Mouse (Mus musculus): Measurements from ENCODE around the gene Cd59a.

Gene Cd59a

GRCm38 (mm10) chr2:104144004-104144403 lies 48.4 kb downstream of the Cd59a start:
- no peak for DNase-seq

- peak; percentile 27 for DNase-seq
Observed at GRCm38 (mm10) chr2:104145983-104146382, 50.4 kb downstream of the Cd59a start.

GRCm38 (mm10) chr2:104147910-104148561 lies 52.4 kb downstream of the Cd59a start:
- no peak for DNase-seq

- no peak for DNase-seq
Observed at GRCm38 (mm10) chr2:104150608-104151397, 55.2 kb downstream of the Cd59a start.

- DNase-seq: no peak
Observed at GRCm38 (mm10) chr2:104153345-104153744, 57.7 kb downstream of the Cd59a start.

- no peak for DNase-seq
Observed at GRCm38 (mm10) chr2:104153876-104154275, 58.3 kb downstream of the Cd59a start.

GRCm38 (mm10) chr2:104157831-104158230 lies 62.2 kb downstream of the Cd59a start:
- no peak for DNase-seq

- no peak for DNase-seq
Observed at GRCm38 (mm10) chr2:104163418-104163817, 67.8 kb downstream of the Cd59a start.

- DNase-seq: no peak
Observed at GRCm38 (mm10) chr2:104163978-104164487, 68.4 kb downstream of the Cd59a start.

Measured in lung, postnatal 10 days (tissue).